Mouse (Mus musculus): ENCODE measurements around the gene Cd47. TPM values are rescaled to one million over a fixed set of nuclear protein-coding genes. Genes with fewer than 3 reads are reported as not detected.
"Not testable (repeated sequence)": the region's sequence is repeated elsewhere in the genome, so short reads cannot be mapped to it uniquely, and the experiment has no call there.

The Cd47 gene
- total RNA-seq, 2 experiments from 2014 or later = 22.4 to 26.8 TPM

GRCm38 (mm10) chr16:49830911-49831310 is 30.6 kb downstream of the Cd47 start:
- not testable (repeated sequence) for DNase-seq (ENCODE audit: low spot score)

- DNase-seq (ENCODE audit: low spot score) = no peak
These were observed 32.0 kb downstream of the Cd47 start for GRCm38 (mm10) chr16:49832339-49832738.

DNA sequence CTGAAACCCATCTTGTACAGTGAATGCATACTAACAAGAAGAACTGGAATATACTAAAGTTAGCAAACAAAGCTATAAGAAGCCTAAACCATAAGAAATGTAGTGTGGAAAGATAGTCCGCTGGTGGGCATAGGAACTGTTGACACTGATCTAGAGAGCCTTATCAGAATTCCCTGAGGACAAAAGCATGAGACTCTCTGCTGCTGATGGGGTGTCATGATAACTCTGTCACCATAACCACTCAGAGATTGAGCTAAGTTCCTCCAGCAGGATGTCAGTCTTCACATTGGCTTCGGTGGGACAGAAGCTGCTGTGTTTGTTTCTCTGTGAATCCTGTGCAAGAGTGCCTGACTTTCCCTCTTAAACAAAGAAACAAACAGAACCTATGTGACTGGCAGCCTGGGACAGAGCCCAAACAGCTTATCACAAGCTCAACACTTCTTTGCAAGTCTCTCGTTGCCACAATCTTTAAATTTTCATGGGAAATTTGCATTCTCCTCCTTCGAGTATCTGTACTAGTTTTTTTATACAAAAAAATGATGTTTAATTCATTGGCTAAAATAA is 33.9 kb downstream of the Cd47 start:
- no peak for DNase-seq (ENCODE audit: low spot score)

- DNase-seq (ENCODE audit: low spot score) = no peak
These were observed 36.4 kb downstream of the Cd47 start for GRCm38 (mm10) chr16:49836634-49837164.

- DNase-seq (ENCODE audit: low spot score) = no peak
These were observed 38.6 kb downstream of the Cd47 start for GRCm38 (mm10) chr16:49838923-49839322.

DNA sequence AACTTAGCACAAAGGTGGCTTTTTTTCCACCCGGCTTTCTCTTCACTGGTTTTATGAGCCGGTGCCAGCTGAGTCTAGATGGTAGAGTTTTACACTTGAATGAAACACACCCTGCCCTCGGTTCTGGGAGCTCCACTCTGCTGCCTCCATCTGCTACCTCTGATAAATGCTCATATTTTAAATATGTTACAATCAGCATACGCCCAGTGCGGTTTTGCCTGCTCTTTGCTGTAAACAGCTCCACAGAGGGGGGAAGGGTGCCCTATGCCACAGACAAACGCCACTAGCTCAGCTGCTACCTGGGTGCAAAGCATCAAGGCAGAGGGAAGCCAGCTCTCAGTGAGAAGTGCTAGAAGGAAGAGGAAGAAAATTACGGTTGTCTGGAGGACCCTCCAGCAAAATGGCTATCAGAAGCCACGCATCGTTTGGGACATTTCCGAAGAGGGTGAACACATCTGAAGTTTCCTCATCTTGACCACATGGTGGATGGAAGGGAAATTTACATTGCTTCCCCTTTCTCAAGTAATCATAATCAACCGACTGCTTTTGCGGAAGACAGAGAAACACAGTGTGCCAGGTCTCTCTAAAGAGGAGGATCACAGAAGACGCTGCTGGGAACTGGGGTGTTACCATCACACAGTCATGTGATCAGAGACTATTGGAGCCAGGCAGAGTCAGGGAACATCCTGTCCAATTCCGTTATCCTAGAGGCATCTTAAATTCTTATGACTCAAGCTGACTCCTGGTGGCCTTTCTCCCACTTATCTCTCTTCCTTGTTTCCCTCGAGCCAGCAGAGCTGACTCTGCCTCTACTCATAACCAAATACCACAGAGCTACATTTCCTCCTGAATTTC is 39.6 kb downstream of the Cd47 start:
- no peak for DNase-seq (ENCODE audit: low spot score)

DNA sequence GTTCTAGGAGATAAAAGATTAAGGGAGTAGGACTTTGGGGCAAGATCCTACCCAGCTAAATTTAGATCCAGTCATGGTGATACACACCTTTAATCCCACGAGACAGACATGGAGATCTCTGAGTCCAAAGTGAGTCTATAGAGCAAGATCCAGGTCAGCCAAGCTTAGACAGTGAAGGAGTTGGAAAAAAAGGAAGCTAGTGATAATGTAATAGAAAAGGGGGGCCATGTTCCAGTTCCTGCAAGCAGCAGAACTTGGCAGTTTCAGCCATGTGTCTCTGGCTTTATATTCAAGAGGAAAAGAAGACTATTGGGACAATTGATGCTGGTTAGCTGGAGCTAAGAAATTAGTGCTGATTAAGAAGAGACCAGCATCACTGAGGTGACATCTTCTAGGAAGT is 43.4 kb downstream of the Cd47 start:
- DNase-seq (ENCODE audit: low spot score) = no peak

DNA sequence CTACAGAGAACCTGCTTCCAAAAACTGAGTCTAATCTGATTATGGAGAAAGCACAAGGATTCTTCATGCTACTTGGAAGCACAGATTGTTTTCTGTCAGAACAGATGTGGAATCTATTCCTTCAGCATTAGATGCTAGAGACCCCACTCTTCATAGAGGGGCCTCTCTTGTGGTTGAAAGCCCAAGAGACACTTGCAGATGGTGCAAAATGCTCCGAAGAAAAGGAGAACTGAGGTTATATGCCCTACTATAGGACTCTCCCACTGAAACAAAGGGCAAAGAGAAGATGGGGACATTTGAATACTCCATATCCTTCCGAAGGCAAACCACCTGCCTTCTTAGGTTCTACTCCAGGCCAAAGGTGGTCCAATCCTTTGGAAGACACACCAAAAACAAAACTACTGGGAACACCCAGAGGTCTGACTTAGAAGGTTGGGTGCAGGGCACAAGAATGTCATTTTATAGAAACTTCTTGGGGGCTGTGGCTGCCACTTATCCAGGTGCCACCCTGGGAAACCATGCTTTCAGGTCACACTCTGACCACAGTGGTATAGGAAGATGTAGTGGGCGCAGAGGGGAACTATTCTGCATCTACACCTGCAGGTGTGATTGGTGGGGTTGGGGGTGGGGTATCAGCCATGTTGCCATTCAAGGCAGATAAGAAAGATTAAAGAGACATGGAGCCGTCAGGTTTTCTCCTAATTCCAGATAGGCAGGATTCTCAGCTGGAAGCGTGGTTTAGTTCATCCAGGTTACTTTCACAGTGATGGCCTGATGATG is 47.1 kb downstream of the Cd47 start:
- no peak for DNase-seq (ENCODE audit: low spot score)

DNA sequence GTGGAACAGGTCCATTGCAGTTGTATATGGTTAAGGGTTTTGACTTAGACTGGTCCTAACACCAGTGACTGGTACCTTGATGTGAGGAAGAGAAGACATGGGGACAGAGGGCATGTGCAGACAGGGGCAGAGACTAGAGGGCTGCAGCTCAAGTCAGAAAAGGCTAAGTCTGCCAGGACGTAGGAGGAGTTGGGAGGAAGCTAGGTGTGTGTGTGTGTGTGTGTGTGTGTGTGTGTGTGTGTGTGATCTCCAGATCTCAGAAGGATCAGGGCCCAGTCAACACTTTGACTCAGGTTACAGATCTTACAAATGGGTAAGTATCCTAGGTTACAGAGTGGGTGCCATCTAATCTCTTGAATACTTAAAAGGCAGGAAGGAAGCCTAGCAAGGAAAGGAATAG is 48.3 kb downstream of the Cd47 start:
- DNase-seq (ENCODE audit: low spot score) = no peak

DNA sequence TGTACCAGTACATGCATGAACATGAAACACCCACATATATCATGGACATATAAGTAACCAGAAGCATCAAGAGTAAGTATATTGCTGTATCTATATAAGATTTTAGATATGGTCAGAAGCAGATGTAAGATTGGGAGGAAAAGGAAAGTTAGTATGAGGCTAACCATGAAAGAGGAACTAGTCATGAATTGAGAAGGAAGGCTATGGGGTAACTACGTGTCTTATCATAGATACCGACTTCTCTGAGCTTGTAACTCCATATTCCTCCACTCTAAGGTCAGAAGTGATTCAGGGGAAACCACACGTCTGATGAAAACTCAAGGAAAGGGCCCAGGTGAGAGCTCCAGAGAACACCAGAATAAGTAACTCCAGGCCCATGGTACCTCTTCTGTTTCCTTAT is 52.6 kb downstream of the Cd47 start:
- no peak for DNase-seq (ENCODE audit: low spot score)

- no peak for DNase-seq (ENCODE audit: low spot score)
These were observed 53.3 kb downstream of the Cd47 start for GRCm38 (mm10) chr16:49853633-49854032.

- no peak for DNase-seq (ENCODE audit: low spot score)
These were observed 53.9 kb downstream of the Cd47 start for GRCm38 (mm10) chr16:49854194-49854593.

- DNase-seq (ENCODE audit: low spot score) = peak; percentile 92
These were observed 54.9 kb downstream of the Cd47 start for GRCm38 (mm10) chr16:49854931-49855835.

DNA sequence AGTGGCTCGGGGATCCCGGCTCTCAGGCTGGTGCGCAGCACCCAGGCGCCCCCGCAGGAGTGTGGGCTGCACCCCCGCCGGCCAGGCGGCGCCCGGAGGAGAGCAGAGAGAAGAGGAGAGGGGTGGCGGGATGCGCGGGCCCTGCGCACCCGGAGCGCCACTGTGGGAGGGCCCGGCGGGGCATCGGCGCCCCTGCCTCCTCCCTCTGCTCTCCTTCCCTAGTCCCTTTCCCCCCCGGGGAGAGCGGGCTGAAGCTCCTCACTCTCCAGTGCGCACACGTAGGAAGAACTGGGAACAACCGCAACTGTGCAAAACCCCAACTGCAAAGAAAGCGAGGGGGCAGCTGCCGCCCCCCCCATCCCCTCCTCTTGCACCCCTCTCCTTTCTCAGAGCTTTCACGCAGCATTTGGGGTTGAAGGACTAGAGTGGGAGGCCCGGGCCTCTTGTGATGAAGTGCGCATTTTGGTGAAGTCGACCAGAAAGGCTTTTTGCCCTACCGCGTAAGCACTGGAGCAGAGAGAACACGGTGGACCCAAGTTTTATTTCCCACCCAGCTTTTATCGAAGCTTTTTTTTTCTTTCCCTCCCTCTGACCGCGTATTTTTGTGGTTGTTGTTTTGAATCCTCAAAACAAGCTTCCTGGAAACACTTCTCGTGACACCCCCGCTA is 55.6 kb downstream of the Cd47 start:
- DNase-seq (ENCODE audit: low spot score) = no peak

DNA sequence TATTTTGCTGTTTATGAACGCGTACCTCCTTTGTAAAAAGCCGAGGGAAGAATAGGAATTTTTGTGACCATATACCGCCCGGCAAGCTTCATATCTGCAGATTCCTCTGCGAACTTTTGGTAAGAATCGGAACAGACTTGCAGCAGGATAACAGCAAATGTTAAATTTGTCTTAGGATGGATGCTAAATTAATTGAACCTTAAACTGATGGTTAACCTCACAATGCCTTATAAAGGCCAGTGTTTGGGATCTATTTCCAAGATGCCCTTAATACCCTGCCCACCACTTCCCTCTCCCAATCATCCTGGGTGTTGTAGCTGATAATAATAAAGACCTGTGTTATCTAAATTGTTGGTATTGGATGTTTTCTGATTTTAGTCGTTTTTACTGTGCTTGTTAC is 56.3 kb downstream of the Cd47 start:
- no peak for DNase-seq (ENCODE audit: low spot score)

DNA sequence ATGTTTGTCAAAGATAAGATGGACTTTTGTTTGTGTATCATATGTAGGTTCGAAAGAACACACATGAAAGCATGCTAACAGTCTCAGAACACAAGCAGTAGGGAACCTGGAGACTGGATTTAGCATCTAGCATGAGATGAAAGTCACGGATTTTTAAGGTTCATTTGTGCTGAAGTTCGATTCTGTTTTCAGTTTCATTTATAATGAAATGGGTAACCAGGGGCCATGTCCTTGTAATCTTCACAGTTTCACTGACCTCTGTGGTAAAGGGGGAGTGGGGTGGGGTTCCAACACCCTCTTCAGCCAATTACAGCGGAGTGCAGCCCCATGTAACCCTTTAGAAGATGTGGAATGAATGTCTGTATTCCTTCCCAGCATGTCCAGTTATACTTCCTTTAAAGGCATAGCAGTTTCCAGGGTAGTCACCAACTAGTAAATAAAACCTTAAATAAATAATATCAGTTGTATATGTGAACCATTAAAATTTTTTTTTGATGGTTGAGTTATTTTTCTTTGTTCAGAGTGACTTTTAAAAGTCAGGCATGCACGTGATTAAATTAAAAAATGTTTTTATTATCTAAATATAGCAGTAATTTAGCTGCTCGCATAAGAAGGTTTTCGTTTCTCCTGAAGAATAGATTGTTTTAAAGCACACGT is 57.3 kb downstream of the Cd47 start:
- no peak for DNase-seq (ENCODE audit: low spot score)

- DNase-seq (ENCODE audit: low spot score) = no peak
These were observed 58.0 kb downstream of the Cd47 start for GRCm38 (mm10) chr16:49858161-49858906.

DNA sequence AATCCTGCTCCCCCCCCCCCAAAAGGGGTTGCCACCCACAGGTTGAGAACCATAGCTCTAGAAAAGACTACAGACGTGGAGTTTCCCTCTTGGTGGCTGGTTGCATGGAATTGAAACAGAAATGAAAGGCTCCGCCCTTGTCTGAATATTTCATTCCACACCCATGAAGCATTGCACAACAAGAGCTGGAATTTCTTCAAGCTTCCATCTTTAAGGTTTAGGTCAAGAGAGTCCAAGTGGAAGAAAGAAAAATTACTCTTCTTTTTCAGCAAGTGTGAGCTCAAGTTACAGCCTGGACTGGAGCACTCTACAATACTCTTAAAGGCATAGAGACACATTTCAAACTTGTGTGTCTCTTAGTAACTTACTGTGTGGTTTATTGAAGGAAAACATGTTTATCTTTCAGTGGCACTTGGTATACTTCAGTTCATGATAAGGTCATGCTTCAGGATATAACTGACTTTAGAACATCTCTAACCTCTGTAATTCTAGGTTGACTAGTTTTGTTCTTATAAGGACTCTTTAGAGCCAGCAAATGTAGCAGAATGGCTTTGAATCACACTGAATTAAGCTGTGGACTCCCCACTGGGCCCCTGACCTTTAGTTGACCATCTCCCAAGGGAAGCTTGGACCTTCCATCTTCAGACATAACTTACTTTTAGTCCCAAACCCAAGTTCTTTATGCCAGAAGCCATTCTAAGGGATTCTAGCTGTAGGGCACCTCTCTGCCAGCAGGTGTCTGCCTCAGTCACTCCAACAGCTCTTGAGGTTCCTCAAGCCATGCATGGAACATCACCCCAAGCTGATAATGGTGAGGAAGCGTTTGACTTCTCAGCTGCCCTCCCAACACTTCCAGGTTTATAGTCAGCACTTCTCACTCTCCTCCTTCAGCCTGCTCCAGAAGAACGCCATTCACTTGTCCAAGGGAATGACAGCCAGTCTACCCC is 58.8 kb downstream of the Cd47 start:
- DNase-seq (ENCODE audit: low spot score) = peak; percentile 70

Data from gastrocnemius, adult 18-20 months (tissue).